Mouse (Mus musculus) layer of hippocampus, postnatal 14 days (tissue): Measurements from ENCODE around the gene Kbtbd12. TPM values are rescaled to one million over a fixed set of nuclear protein-coding genes. Genes with fewer than 3 reads are reported as not detected.
A peak's percentile ranks its signal among the peaks of the same experiment; 100 is the strongest.

ENCODE experiments used
- DNase-seq, 2 experiments: peaks; one replicate each; pipeline ENCODE4 v3.0.0; 2021 to 2022; ENCODE audit warnings: low spot score in 2 of 2, mixed read lengths in 1 of 2
- long read RNA-seq, 2 experiments: library from polyadenylated mRNA; stranded (forward); transcript quantifications; one replicate each; pipeline ENCODE4 v2.0.0; 2021
- total RNA-seq, 2 experiments: library from RNA; stranded (reverse); gene quantifications; 2 replicates each; pipeline ENCODE4 v1.2.3; 2021

The Kbtbd12 gene
- total RNA-seq = 1 to 10 TPM in 1 of 2 experiments, under 1 TPM in 1; 0.21 to 1.2 TPM
- long read RNA-seq, experiment 1 = 0 reads
- long read RNA-seq, experiment 2 = 0 reads

DNA sequence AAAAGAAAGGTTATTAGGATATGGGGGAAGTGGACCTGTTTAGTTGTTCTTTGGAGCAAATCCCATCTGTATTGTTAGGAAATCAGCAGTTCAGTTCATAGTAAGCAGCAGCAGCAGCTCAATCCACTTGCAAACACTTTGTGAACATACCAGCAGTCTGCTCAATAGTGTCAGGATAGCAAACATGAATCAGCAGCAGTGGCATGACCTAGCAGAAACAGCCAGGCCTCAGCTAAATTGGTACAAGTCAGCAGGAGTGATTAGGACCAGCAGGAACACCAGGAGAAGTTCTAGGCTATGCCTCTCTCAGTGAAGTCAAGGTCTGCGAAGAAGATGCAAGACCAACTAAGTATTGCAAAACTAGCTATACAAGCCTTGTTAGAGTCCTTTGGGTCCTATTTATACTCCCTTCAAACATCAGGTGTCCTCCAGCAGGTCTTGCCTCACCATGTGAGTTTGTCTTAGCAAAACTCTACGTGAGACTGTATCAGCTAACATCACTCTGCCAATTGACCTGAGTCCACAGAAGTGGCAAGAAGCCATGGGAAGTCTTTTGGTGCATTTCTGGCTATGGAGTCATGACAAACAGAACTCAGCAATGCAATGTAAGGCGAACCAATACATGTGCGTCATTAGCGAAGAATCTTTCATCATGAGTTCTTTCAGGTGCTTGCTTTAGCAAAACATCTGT lies at the start of gene Kbtbd12:
Kbtbd12 (minus strand) TSS at position 340 of the 691 bp plus-strand sequence.
- DNase-seq = no peak

DNA sequence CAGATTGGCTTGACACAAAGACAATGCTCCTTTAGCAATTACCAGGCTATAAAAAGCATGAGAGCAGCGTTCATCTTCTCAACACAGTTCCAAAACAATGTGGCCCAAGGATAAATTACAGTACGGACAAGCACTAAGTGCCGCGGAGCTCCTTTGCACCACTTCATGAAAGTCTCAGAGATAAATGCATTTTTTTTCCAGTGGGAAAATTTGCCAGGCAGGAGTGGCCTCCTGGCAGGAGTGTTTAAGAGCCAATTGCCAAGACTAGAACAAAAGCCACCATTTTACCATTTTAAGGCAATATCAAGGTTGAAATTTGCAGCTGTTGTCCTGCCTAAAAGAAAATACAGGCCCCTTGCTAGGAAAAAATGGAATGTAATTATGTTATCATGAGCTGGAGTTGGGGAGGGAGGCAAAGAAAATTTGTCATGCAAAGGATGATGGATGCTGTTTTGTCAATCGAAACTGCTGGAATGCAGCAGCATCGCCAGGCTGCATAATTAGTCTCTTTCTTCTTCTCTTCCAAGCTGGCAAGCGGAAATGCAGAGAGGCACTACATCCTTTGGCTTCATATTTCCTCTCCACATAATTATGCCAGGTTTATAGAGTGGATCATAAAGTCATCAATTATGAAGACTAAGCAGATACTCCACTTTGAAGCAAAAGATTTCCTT lies 45.8 kb upstream of the Kbtbd12 start:
- peak in 1 of 2 experiments; percentile 20 for DNase-seq

DNA sequence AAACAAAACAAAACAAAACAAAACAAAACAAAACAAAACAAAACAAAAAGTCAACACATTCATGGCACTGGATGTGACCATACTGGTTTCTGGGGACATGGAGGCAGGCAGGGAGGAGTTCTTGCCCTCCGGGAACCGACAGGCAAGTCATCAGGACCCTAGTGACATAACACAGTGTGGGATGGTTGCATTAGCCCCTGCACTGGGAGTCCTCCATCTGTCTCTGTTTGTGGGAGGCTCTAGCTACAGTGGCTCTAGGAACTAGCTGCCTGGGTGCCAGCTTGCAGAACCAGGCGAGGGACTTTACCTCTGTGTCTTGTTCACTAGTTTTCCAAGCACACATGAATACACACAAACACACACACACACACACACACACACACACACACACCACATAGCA lies 43.3 kb upstream of the Kbtbd12 start:
- no peak for DNase-seq

DNA sequence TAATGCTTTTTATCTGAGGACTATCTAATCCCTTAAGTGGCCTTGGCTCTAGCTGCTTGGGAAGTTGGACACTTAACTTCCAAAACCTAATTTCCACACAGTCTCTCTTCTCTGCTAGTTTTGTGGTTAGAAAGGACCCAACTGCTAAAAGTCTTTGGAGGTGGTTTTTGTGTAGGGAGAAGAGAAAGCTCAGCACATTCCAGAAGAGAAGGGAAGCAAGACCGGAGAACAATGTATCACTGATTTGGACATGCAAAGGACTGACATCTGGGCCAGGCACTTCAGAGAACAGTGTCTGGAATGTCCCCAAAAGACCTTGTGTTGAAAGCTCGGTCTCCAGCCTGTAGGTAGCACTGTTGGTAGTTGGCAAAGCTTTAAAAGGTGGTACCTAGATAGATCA lies 40.0 kb upstream of the Kbtbd12 start:
- DNase-seq = no peak

DNA sequence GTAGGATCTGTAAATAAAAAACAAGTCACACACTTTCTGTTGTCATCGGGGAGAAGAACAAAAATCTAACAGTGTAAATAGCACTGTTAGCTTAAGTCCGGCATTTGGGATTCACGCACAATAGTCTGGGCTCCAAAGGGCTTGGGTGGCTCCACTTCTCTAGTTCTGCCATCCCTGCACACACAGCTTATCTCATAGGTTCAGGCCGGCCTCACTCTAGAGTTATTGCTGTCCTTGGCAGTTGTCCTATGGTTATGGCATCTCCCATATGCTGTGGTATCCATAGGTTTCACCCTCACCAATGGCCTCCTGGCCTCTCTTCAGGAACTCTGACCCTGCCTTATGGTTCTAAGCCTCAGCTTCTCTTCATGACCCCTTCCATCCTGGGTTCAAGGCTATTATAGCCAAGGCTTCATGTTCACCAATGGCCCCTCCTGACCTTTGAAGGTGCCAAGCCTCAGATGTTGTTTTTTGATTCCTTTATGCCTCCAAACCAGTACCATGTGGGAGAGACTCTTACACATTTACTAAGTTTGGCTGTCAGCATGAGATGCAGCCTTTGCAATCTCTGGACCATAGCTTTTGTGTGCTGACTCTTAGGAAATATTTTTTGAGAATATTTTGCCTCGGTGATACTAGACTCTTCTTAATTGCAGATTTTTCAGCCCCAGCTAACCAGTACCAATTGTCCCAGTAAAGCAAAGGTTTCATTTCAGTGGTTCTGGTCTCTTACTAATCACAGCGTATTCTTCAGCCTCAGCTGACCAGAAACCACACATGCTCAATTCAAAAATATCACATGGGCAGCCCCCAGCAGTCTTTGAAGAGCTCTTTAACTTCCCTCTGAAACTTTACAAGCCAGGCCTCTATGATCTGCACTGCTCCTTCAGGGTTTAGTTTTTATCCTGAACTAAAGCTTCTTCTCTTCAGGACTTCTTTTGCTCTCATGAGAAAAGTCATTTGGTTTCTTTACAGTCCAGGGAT lies 39.3 kb upstream of the Kbtbd12 start:
- DNase-seq = no peak

DNA sequence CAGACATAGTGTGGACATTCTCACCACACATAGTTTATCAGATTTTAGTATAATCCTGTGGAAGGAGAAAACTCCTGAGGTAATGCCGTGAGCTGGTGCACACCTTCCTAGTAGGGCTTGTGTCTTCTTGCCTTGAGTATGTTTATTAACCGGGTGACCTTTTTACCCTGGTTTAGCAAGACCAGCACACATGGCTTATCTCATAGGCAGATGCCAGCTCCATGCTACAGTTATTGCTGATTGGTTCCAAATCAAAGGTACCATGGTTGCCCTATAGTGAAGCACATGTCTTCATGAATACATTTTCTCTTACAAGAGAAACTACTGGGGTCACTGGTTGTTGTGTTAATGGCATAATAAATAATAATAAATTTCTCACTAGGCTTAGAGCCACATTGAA lies 38.1 kb upstream of the Kbtbd12 start:
- no peak for DNase-seq

DNA sequence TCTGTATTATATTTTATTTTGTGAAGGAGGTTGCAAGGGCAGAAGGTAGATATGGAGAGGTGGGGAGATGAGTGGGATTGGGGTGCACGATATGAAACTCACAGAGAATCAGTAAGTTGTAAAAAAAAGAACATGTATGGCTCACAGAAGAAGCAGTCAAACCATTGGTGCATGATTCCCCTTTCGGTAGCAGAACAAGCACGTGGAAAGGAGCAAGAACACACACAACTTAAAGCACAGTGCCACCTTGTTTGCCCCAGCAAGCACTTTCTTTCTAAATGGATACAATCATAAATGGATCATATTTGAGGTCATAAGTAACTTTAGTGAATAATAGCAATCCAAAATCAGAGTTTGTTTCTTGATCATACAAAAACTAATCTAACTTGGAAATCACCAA lies 24.5 kb upstream of the Kbtbd12 start:
- DNase-seq = no peak

DNA sequence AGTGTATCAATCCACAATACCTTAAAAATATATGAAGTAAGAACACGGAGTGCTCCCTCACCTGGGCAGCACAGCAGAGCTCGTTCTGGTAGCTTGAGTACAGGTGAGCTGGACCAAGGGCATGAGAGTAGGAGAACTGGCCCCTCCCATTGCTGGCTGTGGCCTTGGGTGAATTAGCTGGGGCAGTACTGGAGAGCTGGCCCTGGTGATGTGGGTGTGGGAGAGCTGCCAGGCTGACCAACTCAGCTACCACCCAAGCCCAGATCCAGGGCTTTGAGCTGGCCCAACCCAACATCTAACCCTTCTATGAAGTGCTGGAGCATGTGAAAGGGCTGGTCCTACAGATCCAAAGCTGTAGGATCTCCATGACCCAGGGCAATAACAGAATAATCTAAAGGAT lies 23.9 kb upstream of the Kbtbd12 start:
- DNase-seq = no peak

DNA sequence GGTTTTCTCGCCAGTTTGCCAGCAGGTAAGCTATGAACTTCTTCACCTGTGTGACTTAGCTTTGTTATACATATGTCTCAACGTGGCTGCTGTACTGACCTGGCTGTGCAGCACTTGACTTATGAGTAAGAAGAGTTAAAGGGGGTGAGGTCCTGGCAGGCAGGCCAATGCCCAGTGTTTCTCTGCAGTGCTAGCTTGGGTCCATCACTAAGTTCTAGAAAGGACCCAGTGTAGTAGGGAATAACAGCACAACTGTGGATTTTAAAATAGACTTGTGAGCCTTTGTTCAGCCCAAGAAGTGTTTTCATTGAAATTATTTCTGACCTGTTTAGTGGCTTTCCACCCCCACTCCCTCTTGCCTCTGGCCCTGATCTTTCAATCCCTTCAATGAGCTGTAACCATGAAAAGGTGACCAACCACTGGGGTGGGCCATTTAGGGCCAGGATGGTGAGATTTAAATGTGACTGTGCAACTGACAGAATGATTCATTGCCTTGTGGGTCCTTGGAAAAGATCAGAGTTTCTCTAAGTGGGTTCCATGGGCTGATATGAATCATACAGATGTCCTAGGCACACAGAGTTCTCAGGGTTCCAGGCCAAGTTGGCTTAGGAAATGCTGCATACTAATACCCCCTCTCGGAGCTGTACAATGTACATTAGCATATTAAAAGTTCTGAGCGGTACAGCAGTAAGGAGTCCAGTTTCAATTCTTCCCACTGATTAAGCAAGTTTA lies 10.0 kb upstream of the Kbtbd12 start:
- DNase-seq = peak in 1 of 2 experiments; percentile 53

DNA sequence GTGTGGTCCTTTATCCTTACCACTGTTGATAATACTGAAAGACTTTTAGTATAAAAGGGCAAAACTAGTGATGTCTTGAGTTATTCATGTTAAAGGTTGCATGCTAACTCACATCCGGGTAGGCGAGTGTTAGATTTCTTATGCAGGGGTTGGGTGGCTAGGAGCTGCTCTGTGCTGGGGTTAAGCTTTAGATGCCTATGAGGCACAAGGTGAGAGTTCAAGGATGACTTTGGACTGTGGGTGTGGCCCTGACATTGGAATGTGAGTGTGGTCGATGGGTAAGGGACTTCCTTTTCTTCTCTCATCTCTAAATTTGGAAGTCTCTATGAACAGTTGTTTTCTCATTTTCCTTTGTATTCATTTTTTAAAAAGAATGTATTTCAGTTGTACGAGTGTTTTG lies 7.0 kb upstream of the Kbtbd12 start:
- no peak for DNase-seq

DNA sequence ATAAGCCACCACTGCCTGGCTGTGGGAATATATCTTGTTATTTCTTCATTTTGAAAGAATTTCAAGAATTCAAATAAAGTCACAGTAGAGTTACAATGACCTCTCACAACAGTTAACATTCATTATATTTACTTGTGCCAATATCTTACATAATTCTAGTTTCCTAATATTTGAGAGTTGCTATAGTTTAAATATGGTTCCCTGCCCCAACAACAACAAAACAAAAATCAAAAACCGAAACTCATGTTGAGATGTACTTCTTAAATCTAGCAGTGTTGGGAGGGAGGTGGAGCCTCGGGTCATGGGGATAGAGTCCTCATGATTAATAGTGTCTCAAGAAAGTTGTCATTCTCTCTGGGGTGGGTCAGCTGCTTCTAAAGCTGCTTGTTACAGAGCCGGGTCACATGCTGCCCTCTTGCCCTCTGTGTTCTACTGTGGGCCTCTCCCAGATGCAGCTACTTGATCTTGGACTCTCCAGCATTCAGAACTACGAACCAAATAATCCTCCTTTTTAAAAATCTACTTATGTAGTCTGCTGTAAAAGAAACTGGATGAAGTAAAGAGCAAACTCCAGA lies 3.7 kb upstream of the Kbtbd12 start:
- no peak for DNase-seq

DNA sequence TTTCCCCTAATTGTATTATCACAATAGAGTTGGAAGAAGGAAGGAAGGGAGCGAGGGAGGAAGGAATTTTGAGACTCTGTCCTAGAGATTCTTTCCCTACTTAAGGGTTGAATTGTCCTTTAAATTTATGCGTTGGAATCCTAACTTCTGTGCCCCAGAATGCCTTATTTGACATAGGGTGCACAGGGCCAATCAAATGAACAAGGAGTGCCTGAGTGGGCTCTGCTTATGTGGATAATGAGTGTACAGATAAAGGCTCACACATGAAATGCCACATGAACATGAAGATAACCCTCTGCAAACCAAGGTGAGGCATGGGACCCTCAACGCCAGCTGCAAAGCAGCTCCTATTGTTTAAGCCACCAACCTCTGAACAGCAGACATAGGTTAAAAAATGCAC lies 2.6 kb upstream of the Kbtbd12 start:
- no peak for DNase-seq

DNA sequence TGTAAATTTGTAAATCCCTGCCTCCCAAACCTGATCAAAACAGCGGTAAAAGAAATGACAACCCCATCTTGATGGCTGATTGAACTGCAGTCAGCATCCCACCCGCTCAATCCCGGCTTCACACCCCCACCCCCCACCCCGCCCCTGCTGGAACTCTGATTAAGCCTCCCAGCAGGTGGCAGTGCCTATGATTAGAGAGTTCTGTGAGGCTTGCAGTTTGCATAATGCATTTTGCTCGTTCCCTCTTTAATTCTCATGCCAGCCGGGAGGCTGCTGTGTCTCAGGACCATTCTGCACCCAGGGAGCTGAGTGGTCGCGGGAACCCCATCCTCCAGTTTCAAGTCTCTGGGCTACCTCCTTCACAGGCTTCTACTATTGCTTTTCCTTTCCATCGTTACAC lies 2.2 kb upstream of the Kbtbd12 start:
- DNase-seq = peak; percentile 58 to 72

DNA sequence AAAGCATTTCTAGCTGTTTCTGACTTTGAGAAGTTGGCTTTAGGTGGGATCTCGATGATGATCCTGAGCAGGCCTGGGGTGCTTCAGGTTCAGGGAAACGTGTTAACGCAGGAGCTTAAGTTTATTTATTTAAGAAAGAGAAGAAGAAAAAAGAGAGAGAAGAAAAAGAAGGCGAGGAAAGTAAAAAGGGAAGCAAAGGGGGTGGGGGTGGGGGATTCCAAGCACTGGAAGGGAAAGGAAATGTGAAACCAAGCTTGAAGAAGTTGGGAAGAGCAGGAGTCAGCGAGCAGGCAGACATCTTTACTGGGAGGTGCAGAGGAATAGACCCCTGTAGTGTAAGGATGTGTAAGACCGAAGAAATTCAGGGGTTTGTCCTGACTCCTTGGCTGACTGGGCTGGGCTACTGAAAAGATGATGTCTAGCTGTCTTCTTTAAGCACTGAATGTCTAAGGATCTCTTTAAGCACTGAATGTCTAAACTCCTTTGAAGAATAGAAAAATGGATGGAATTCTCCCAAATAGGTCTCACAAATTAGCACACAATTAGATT lies 1.7 kb upstream of the Kbtbd12 start:
- no peak for DNase-seq

DNA sequence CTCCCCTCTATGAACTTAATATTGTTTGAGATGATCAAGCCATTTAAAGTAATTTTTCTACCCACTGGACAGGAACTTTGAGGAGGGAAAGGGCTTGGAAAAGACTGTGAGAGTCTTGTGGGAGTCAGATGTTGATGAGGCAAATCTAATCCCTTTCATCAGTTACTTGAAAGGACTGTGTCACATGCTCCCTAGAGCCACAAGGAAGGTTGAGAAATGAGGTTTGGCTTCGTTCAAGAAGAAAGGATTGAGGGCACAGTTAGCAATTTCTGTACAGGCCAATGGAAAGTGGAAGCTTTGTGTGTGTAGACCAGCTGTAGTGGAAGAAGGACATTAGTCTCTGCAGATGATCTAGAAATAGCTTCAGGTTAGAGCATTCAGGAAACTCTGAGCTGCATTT lies 1.2 kb upstream of the Kbtbd12 start:
- DNase-seq = no peak

DNA sequence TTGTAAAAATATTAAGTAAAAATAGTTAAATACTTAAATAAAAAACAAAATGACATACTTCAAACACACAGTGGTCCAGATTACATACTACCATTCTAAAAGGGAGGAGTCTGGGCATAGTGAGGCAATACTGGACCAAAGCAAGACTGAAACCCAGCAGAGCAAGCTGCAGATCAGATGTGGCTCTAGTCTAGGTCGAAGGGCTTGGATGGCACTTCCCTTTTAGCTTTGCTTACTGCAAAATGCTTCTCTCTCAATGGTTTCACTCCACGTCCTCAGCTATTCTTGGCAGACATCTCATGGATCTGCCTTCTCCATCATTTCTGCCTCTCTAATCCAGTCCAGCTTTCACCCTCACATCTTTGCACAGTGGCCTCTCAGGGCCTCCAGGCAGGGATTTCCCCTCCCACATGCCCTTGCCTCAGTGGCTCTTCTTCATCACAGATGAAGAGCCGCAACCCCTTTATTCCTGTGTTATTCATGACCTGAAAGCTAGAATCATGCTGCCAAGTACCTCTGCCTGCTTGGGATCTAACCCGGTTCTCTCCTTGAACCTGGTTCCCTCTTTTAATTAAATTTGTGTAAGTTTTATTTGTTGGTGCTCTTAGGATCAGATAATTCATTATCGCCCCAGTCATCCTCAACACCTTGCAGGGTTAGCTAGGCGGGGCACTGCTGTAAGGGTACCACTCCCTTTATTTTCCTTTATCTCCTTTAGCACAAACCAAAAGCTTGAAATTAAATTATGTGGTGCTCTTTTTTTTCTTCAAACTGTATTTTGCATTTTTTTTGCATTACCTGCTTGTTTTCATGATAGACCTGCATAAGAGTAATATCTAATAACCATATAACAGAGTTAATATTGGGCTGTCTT lies 1.6 kb downstream of the Kbtbd12 start:
- no peak for DNase-seq

DNA sequence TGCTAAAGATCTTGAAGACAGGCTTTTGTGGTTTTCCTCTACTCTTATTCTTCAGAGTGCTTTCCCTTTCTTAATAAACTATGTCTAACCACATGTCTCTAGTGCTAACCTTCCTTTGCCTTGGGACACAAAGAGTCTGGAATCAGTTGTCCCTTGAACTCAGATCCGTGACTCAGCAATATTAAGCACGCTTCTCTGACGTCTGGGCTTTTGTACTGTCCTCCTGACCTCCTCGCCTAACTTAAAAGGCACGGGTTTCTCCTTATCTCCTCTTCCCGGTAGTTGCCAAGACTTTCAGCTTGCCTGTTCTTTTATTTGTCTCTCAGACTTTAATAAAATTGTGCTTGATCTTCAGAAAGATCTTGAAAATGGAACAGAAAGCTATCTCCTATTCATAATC lies 6.5 kb downstream of the Kbtbd12 start:
- no peak for DNase-seq

DNA sequence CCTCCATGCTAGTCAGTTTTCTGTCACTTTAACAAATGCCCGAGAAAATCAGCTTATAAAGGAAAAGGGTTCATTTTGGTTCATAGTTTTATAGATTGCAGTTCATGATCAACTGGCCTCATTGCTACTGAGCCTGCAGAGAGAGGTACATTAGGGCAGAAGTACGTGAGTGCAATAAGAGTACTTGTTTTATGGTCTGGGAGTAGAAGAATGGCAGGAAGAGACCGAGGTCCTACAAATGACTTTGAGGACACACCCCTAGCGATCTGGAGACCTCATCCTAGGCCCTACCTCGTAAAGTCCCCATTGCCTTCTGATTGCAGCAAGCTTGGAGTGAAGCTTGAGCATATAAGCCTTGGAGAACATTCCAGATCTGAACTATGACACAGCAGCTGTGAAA lies 7.2 kb downstream of the Kbtbd12 start:
- DNase-seq = no peak

DNA sequence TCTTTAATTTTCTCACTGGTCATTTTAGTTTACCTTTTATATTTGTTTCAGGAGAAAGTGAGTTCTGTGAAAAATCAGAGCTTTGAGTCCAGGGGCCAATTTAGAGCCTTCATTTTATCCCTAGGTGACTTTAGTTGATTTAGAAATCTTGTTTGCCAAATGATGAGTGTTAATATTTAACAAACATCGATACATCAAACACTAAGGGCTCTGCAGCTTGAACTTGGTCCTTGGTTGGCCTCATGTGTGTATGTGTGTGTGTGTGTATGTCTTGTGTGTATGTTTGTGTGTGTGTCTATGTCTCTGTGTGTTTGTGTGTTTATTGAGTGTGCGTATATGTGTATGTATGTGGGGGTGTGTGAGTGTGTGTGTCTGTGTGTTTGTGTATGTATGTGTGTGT lies 7.9 kb downstream of the Kbtbd12 start:
- DNase-seq = no peak
